In the genomic region with DNA sequence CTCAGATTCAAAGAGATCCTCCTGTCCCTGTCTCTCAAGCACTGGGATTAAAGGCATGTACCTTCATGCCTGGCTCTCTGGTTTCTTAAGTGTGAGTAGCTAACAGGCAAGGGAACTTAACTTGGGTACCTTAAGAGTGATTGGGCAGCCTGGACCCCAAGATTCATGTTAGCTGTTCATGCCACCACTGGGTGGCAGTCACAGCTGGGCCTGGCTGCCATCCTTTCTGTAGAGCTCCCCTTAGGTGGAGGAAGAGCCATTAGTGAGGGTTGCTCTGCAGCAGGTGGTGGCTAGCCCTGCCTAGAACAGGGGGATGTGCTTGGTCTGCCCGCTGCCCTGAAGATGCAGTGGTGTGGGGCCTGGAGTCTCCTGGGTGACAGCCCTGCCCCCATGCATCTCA, we compare ENCODE assay signal across 23 mouse cellular contexts. TPM values are rescaled to one million over a fixed set of nuclear protein-coding genes. Genes with fewer than 3 reads are reported as not detected.
A peak's percentile ranks its signal among the peaks of the same experiment; 100 is the strongest.
DNase-seq lines count a peak whose midpoint lies in the region; ATAC-seq and TF ChIP-seq lines count a peak whose summit lies in the region.
"Had no signal": no experiment of that assay in that cellular context is flagged by ENCODE, and none has a peak within 500 bp of the region (broad histone marks: within the 10 kb centered on the region; RNA-seq: fewer than 3 reads in every experiment).

No protein-coding gene starts in this region.

- H3K4me2 ChIP-seq in forebrain, postnatal 0 days (ENCODE audit: low read depth) = no peak overlapping the region
- H3K4me2 ChIP-seq in hindbrain, embryonic 12.5 days (replicated peaks) = no peak overlapping the region
- H3K4me2 ChIP-seq: neural tube, embryonic 12.5 days; stomach, embryonic 15.5 days had no signal

- ATAC-seq in forebrain, postnatal 0 days = no peak
- no peak for ATAC-seq in hindbrain, embryonic 12.5 days (ENCODE audit: low FRiP score)

- intact Hi-C loops in left cerebral cortex, adult 2 months (cut with DNase I) = no loop called here
- intact Hi-C loops in left cerebral cortex, postnatal 25 days (cut with DNase I) = no loop called here

- H3K4me3 ChIP-seq in forebrain, postnatal 0 days (ENCODE audit: low read depth, low read length) = no peak overlapping the region
- H3K4me3 ChIP-seq in forebrain, embryonic 10.5 days = no peak overlapping the region
- no peak overlapping the region for H3K4me3 ChIP-seq in left cerebral cortex, adult 2 months
- H3K4me3 ChIP-seq in cortical plate, adult 2 months (ENCODE audit: insufficient read depth, low read length) = no peak overlapping the region
- H3K4me3 ChIP-seq in hindbrain, embryonic 12.5 days = no peak overlapping the region
- H3K4me3 ChIP-seq: erythroblast, embryonic 14.5 days; heart, embryonic 10.5 days; neural tube, embryonic 12.5 days; stomach, embryonic 15.5 days had no signal

- peaks cover 7% of the 10 kb centered on the region; the same call in 1 of the 2 replicates for H3K4me1 ChIP-seq in forebrain, postnatal 0 days (ENCODE audit: insufficient read depth)
- peaks cover 19% of the 10 kb centered on the region for H3K4me1 ChIP-seq in forebrain, embryonic 10.5 days
- H3K4me1 ChIP-seq in cortical plate, adult 2 months (ENCODE audit: control insufficient read depth, insufficient read depth, low read length) = peaks cover 2% of the 10 kb centered on the region; the same call in 1 of the 2 replicates
- H3K4me1 ChIP-seq in hindbrain, embryonic 12.5 days = peaks cover 14% of the 10 kb centered on the region

- no peaks in the 10 kb centered on the region for H3K9me3 ChIP-seq in forebrain, postnatal 0 days (ENCODE audit: low read length)
- H3K9me3 ChIP-seq in forebrain, embryonic 10.5 days = no peaks in the 10 kb centered on the region
- H3K9me3 ChIP-seq in hindbrain, embryonic 12.5 days (replicated peaks) = no peaks in the 10 kb centered on the region
- H3K9me3 ChIP-seq: heart, embryonic 10.5 days; megakaryocyte, embryonic 14.5 days; neural tube, embryonic 12.5 days; stomach, embryonic 15.5 days had no signal

- peaks cover 46% of the 10 kb centered on the region for H3K36me3 ChIP-seq in forebrain, postnatal 0 days (ENCODE audit: insufficient read depth)
- peaks cover 48% of the 10 kb centered on the region for H3K36me3 ChIP-seq in forebrain, embryonic 10.5 days (replicated peaks)
- H3K36me3 ChIP-seq in hindbrain, embryonic 12.5 days = peaks cover 44% of the 10 kb centered on the region

- TF ChIP-seq CTCF in forebrain, postnatal 0 days (IDR thresholded peaks at IDR 0.05; ENCODE audit: low read depth) = peak; percentile 65
- TF ChIP-seq CTCF in left cerebral cortex, adult 2 months (IDR thresholded peaks at IDR 0.05) = peak; percentile 35
- TF ChIP-seq CTCF in cortical plate, adult 2 months (IDR thresholded peaks at IDR 0.05; ENCODE audit: extremely low read depth, insufficient read depth, low read length) = peak; percentile 28; the same call in 1 of the 2 replicates

- WGBS in forebrain, postnatal 0 days = 73% methylated on average over 1 of the region's 1 CpGs
- WGBS in forebrain, embryonic 10.5 days = 85% methylated on average over 1 of the region's 1 CpGs
- WGBS in hindbrain, embryonic 12.5 days = 82% methylated on average over 1 of the region's 1 CpGs

- H3K27ac ChIP-seq in forebrain, postnatal 0 days (ENCODE audit: low read depth, low read length) = no peak overlapping the region
- H3K27ac ChIP-seq in forebrain, embryonic 10.5 days = no peak overlapping the region
- H3K27ac ChIP-seq in left cerebral cortex, adult 2 months = no peak overlapping the region
- H3K27ac ChIP-seq in cortical plate, adult 2 months (ENCODE audit: insufficient read depth, low read length) = no peak overlapping the region
- H3K27ac ChIP-seq in hindbrain, embryonic 12.5 days = no peak overlapping the region
- H3K27ac ChIP-seq: heart, embryonic 10.5 days; neural tube, embryonic 12.5 days; stomach, embryonic 15.5 days had no signal

- no peak overlapping the region for H3K9ac ChIP-seq in forebrain, postnatal 0 days
- H3K9ac ChIP-seq in hindbrain, embryonic 12.5 days = no peak overlapping the region
- H3K9ac ChIP-seq: neural tube, embryonic 12.5 days; stomach, embryonic 15.5 days had no signal

- no peak for DNase-seq in forebrain, postnatal 0 days
- DNase-seq in forebrain, embryonic 10.5 days (ENCODE audit: extremely low spot score, low spot score) = no peak
- DNase-seq in left cerebral cortex, adult 2 months (ENCODE audit: extremely low spot score in 1 of 2, low spot score in 2 of 2) = no peak
- no peak for DNase-seq in left cerebral cortex, postnatal 25 days (ENCODE audit: low spot score in 2 of 2)
- peak; percentile 30 for DNase-seq in A20 (ENCODE audit: low read depth, low spot score)
- no peak for DNase-seq in frontal cortex, postnatal 14 days (ENCODE audit: low spot score in 2 of 2)
- DNase-seq: cerebellum, adult 9-11 months; gastrocnemius, postnatal 25 days; kidney, postnatal 14 days; left cerebral cortex, postnatal 4 days; thymus, postnatal 14 days had no signal

- no peaks in the 10 kb centered on the region for H3K27me3 ChIP-seq in forebrain, postnatal 0 days (ENCODE audit: insufficient read depth, low read length)
- no peaks in the 10 kb centered on the region for H3K27me3 ChIP-seq in forebrain, embryonic 10.5 days (ENCODE audit: poor library complexity, severe bottlenecking)
- H3K27me3 ChIP-seq in hindbrain, embryonic 12.5 days = peaks cover 9% of the 10 kb centered on the region
- H3K27me3 ChIP-seq: megakaryocyte, embryonic 14.5 days; neural tube, embryonic 12.5 days; stomach, embryonic 15.5 days had no signal

- TF ChIP-seq POLR2A in cortical plate, adult 2 months (IDR thresholded peaks at IDR 0.05; ENCODE audit: extremely low read depth, insufficient read depth, low read length) = no peak

RNA-seq across cellular contexts. Expression of gene LTO1, which starts 3.9 kb away (rescaled TPM):
- total RNA-seq in forebrain, postnatal 0 days (2014; rRNA removed) = 21.7 and 22.4 TPM in 2 replicates
- 16.4 and 17.6 TPM in 2 replicates for polyA plus RNA-seq in forebrain, postnatal 0 days (2015; fragmentation: Nextera tagmentation; extraction: Ambion mirVana)
- 24.6 and 26.7 TPM in 2 replicates for polyA plus RNA-seq in forebrain, embryonic 10.5 days (2016; fragmentation: Nextera tagmentation; extraction: Ambion mirVana)
- total RNA-seq in left cerebral cortex, adult 2 months (2021) = 10 to 100 TPM; 26.4 to 27.8 TPM
- total RNA-seq in left cerebral cortex, postnatal 25 days (2021) = 10 to 100 TPM; 24.4 to 25.3 TPM
- polyA plus RNA-seq in cortical plate, adult 2 months (2012; rRNA removed) = 34.9 and 37.6 TPM in 2 replicates
- 28.2 and 34.1 TPM in 2 replicates for polyA plus RNA-seq in hindbrain, embryonic 12.5 days (2016; fragmentation: Nextera tagmentation; extraction: Ambion mirVana)

RNA-seq across cellular contexts. Expression of gene Ccnd1, which starts 20.9 kb away (rescaled TPM):
- total RNA-seq in forebrain, postnatal 0 days (2014; rRNA removed) = 21.6 and 33.5 TPM in 2 replicates
- polyA plus RNA-seq in forebrain, postnatal 0 days (2015; fragmentation: Nextera tagmentation; extraction: Ambion mirVana) = 23.9 and 29.0 TPM in 2 replicates
- 233 and 246 TPM in 2 replicates for polyA plus RNA-seq in forebrain, embryonic 10.5 days (2016; fragmentation: Nextera tagmentation; extraction: Ambion mirVana)
- total RNA-seq in left cerebral cortex, adult 2 months (2021) = 10 to 100 TPM; 57.0 to 57.7 TPM
- 10 to 100 TPM; 44.4 to 52.2 TPM for total RNA-seq in left cerebral cortex, postnatal 25 days (2021)
- polyA plus RNA-seq in cortical plate, adult 2 months (2012; rRNA removed) = 27.7 and 28.2 TPM in 2 replicates
- polyA plus RNA-seq in hindbrain, embryonic 12.5 days (2016; fragmentation: Nextera tagmentation; extraction: Ambion mirVana) = 123 and 128 TPM in 2 replicates

RNA-seq across cellular contexts. Expression of gene Fgf15, which starts 22.5 kb away (rescaled TPM):
- 2.5 and 4.0 TPM in 2 replicates for total RNA-seq in forebrain, postnatal 0 days (2014; rRNA removed)
- 5.0 and 6.1 TPM in 2 replicates for polyA plus RNA-seq in forebrain, postnatal 0 days (2015; fragmentation: Nextera tagmentation; extraction: Ambion mirVana)
- 60.7 and 78.7 TPM in 2 replicates for polyA plus RNA-seq in forebrain, embryonic 10.5 days (2016; fragmentation: Nextera tagmentation; extraction: Ambion mirVana)
- not detected for total RNA-seq in left cerebral cortex, adult 2 months (2021)
- not detected for total RNA-seq in left cerebral cortex, postnatal 25 days (2021)
- polyA plus RNA-seq in cortical plate, adult 2 months (2012; rRNA removed) = not detected in 2 replicates
- 62.0 and 66.7 TPM in 2 replicates for polyA plus RNA-seq in hindbrain, embryonic 12.5 days (2016; fragmentation: Nextera tagmentation; extraction: Ambion mirVana)
- total RNA-seq: adrenal gland, postnatal 14 days; gastrocnemius, postnatal 25 days; hematopoietic stem cell, adult 5-6 weeks; layer of hippocampus, postnatal 25 days had no signal
- polyA plus RNA-seq: erythroblast, embryonic 14.5 days; intestine, embryonic 14.5 days; liver, embryonic 16.5 days had no signal
